Mouse (Mus musculus) neutrophil, adult 5-6 weeks (primary cell): ENCODE results near the gene Pigp. TPM values are rescaled to one million over a fixed set of nuclear protein-coding genes. Genes with fewer than 3 reads are reported as not detected.
"Not testable (repeated sequence)": the region's sequence is repeated elsewhere in the genome, so short reads cannot be mapped to it uniquely, and the experiment has no call there.

Experiments
- ATAC-seq: fragments of 151-379, 151-347 bp; 2 replicates; pipeline ENCODE4 v1.8.0; 2017; ENCODE audit warnings: mild to moderate bottlenecking, moderate TSS enrichment; ENCODE audit not compliant: insufficient number of reproducible peaks, poor library complexity, low FRiP score, severe bottlenecking; ENCODE audit errors: extremely low read depth
- total RNA-seq: library from RNA; stranded (forward); fragments of 200-1000 nt; gene quantifications from 2 replicates; pipeline ENCODE4 v1.2.3, GENCODE M21; 2017

Pigp gene
- total RNA-seq, 1 experiment from 2014 or later, result 14.5 TPM

- no peak for ATAC-seq
Observed at GRCm38 (mm10) chr16:94362174-94362873, 9.3 kb downstream of the Pigp start.

GRCm38 (mm10) chr16:94360578-94361350, 10.9 kb downstream of the Pigp start:
- ATAC-seq, result no peak

GRCm38 (mm10) chr16:94358091-94358490, 13.6 kb downstream of the Pigp start:
- ATAC-seq, result no peak

- ATAC-seq, result no peak
Observed at GRCm38 (mm10) chr16:94356776-94357494, 14.7 kb downstream of the Pigp start.

- ATAC-seq, result no peak
Observed at GRCm38 (mm10) chr16:94356046-94356445, 15.6 kb downstream of the Pigp start.

GRCm38 (mm10) chr16:94354450-94354849, 17.2 kb downstream of the Pigp start:
- ATAC-seq, result peak; percentile 83

- no peak for ATAC-seq
Observed at GRCm38 (mm10) chr16:94350287-94350677, 21.4 kb downstream of the Pigp start.

GRCm38 (mm10) chr16:94349588-94350286, 21.9 kb downstream of the Pigp start:
- no peak for ATAC-seq

GRCm38 (mm10) chr16:94348779-94349178, 22.9 kb downstream of the Pigp start:
- no peak for ATAC-seq

GRCm38 (mm10) chr16:94347080-94347731, 24.4 kb downstream of the Pigp start:
- ATAC-seq, result no peak

GRCm38 (mm10) chr16:94345733-94346132, 25.9 kb downstream of the Pigp start:
- no peak for ATAC-seq

GRCm38 (mm10) chr16:94339164-94340160, 32.2 kb downstream of the Pigp start:
- ATAC-seq, result not testable (repeated sequence)

- no peak for ATAC-seq
Observed at GRCm38 (mm10) chr16:94335656-94336055, 36.0 kb downstream of the Pigp start.

GRCm38 (mm10) chr16:94331886-94332252, 39.8 kb downstream of the Pigp start:
- ATAC-seq, result peak; percentile 70

- ATAC-seq, result no peak
Observed at GRCm38 (mm10) chr16:94331233-94331885, 40.3 kb downstream of the Pigp start.

- ATAC-seq, result no peak
Observed at GRCm38 (mm10) chr16:94330429-94330828, 41.2 kb downstream of the Pigp start.
